Mouse (Mus musculus) myocyte (in vitro differentiated cells): ENCODE measurements at regions not wholly inside any gene's neighbourhood (a gene's known extent, or its start where the extent isn't known, plus 50 kb on each side); places are given as distances from the start of the nearest gene placed in this dataset.

ENCODE experiments used
- H3K27me3 ChIP-seq: one replicate; pipeline ENCODE4 v1.6.1; 2011; ENCODE audit not compliant: control insufficient read depth, insufficient read depth, insufficient read length
- H3K36me3 ChIP-seq: one replicate; pipeline ENCODE4 v1.6.1; 2011; ENCODE audit not compliant: control insufficient read depth, insufficient read depth
- H3K4me2 ChIP-seq: one replicate; pipeline ENCODE4 v1.6.1; 2011; ENCODE audit warnings: low read depth, control low read depth
- H3K4me3 ChIP-seq: one replicate; pipeline ENCODE4 v1.5.1; 2011; ENCODE audit warnings: mild to moderate bottlenecking, control low read depth, moderate library complexity
- H3K79me2 ChIP-seq: one replicate; pipeline ENCODE4 v1.6.1; 2011; ENCODE audit not compliant: control insufficient read depth, insufficient read depth
- H3ac ChIP-seq: one replicate; pipeline ENCODE4 v1.6.1; 2011; ENCODE audit not compliant: control insufficient read depth, insufficient read length
- CEBPB ChIP-seq: IDR thresholded peaks from 2 replicates; pipeline ENCODE4 v1.6.1; 2011; ENCODE audit warnings: mild to moderate bottlenecking, moderate library complexity; ENCODE audit not compliant: poor library complexity, insufficient read depth, severe bottlenecking
- E2F4 ChIP-seq: IDR thresholded peaks from one replicate; pipeline ENCODE4 v1.6.1; 2011; ENCODE audit warnings: mild to moderate bottlenecking, control low read depth, moderate library complexity; ENCODE audit not compliant: insufficient read depth
- MAX ChIP-seq: IDR thresholded peaks from one replicate; pipeline ENCODE4 v1.6.1; 2011; ENCODE audit warnings: low read depth, mild to moderate bottlenecking, control low read depth
- MYOD1 ChIP-seq, 3 experiments: IDR thresholded peaks; one replicate each; pipeline ENCODE4 v1.6.1; 2011; ENCODE audit warnings: control low read depth in 2 of 3, low read depth in 2 of 3, mild to moderate bottlenecking in 2 of 3, moderate library complexity in 1 of 3; ENCODE audit not compliant: insufficient read length in 2 of 3, control insufficient read depth in 1 of 3
- MYOG ChIP-seq, 3 experiments: IDR thresholded peaks; one replicate each; pipeline ENCODE4 v1.6.1; 2011; ENCODE audit warnings: control low read depth in 2 of 3, low read depth in 2 of 3, mild to moderate bottlenecking in 2 of 3; ENCODE audit not compliant: insufficient read length in 2 of 3, control insufficient read depth in 1 of 3, insufficient read depth in 1 of 3
- POLR2A ChIP-seq: IDR thresholded peaks from one replicate; pipeline ENCODE4 v1.6.1; 2011; ENCODE audit warnings: low read depth, mild to moderate bottlenecking, control low read depth, moderate library complexity; ENCODE audit not compliant: insufficient read length
- POLR2AphosphoS2 ChIP-seq: IDR thresholded peaks from one replicate; pipeline ENCODE4 v1.6.1; 2011; ENCODE audit warnings: low read depth, control low read depth; ENCODE audit not compliant: insufficient read length
- REST ChIP-seq: IDR thresholded peaks from one replicate; pipeline ENCODE4 v1.6.1; 2011; ENCODE audit warnings: mild to moderate bottlenecking, control low read depth, moderate library complexity; ENCODE audit not compliant: insufficient read depth, insufficient read length
- SRF ChIP-seq: IDR thresholded peaks from one replicate; pipeline ENCODE4 v1.6.1; 2011; ENCODE audit warnings: low read depth; ENCODE audit not compliant: control insufficient read depth, insufficient read length
- TCF12 ChIP-seq: IDR thresholded peaks from one replicate; pipeline ENCODE4 v1.6.1; 2011; ENCODE audit warnings: mild to moderate bottlenecking, control low read depth; ENCODE audit not compliant: poor library complexity, insufficient read depth, severe bottlenecking
- TCF3 ChIP-seq: IDR thresholded peaks from one replicate; pipeline ENCODE4 v1.6.1; 2011; ENCODE audit warnings: low read depth, control low read depth; ENCODE audit not compliant: insufficient read length
- USF1 ChIP-seq: IDR thresholded peaks from one replicate; pipeline ENCODE4 v1.6.1; 2011; ENCODE audit warnings: low read depth, mild to moderate bottlenecking, control low read depth, moderate library complexity

GRCm38 (mm10) chr14:105432670-105433069, 174.3 kb downstream of the Ndfip2 start:
- no peaks in the 10 kb centered on the region for H3K27me3 ChIP-seq
- H3K79me2 ChIP-seq: no peaks in the 10 kb centered on the region
- H3K4me2 ChIP-seq: no peak overlapping the region
- TF ChIP-seq REST: no peak
- TF ChIP-seq SRF: no peak
- no peak for TF ChIP-seq TCF3
- no peak for TF ChIP-seq CEBPB
- TF ChIP-seq POLR2A: no peak
- no peak for TF ChIP-seq E2F4
- no peak for TF ChIP-seq TCF12
- no peak for TF ChIP-seq MYOD1 (IDR thresholded peaks at IDR 0.05; ENCODE audit: control insufficient read depth in 1 of 3, insufficient read length in 2 of 3, low read depth in 2 of 3)
- no peak for TF ChIP-seq USF1
- TF ChIP-seq MAX: no peak
- H3K36me3 ChIP-seq: no peaks in the 10 kb centered on the region
- H3K4me3 ChIP-seq: no peak overlapping the region
- no peak overlapping the region for H3ac ChIP-seq

GRCm38 (mm10) chr14:105431584-105431983, 173.2 kb downstream of the Ndfip2 start:
- Histone ChIP-seq H3K4me2 (no peak overlapping the region), H3ac (no peak overlapping the region), H3K36me3 (no peaks in the 10 kb centered on the region), H3K79me2 (no peaks in the 10 kb centered on the region), H3K27me3 (no peaks in the 10 kb centered on the region), H3K4me3 (no peak overlapping the region)
- TF ChIP-seq POLR2AphosphoS2 (no peak), MAX (no peak), E2F4 (no peak), TCF12 (no peak), SRF (no peak), USF1 (no peak), MYOG (IDR thresholded peaks at IDR 0.05; ENCODE audit: control insufficient read depth in 1 of 3, insufficient read depth in 1 of 3, insufficient read length in 2 of 3, low read depth in 2 of 3) (no peak), MYOD1 (IDR thresholded peaks at IDR 0.05; ENCODE audit: control insufficient read depth in 1 of 3, insufficient read length in 2 of 3, low read depth in 2 of 3) (no peak), POLR2A (no peak), CEBPB (no peak)

GRCm38 (mm10) chr14:105429664-105430257, 171.4 kb downstream of the Ndfip2 start:
- TF ChIP-seq E2F4 (no peak), MYOG (IDR thresholded peaks at IDR 0.05; ENCODE audit: control insufficient read depth in 1 of 3, insufficient read depth in 1 of 3, insufficient read length in 2 of 3, low read depth in 2 of 3) (no peak), POLR2AphosphoS2 (no peak), MYOD1 (IDR thresholded peaks at IDR 0.05; ENCODE audit: control insufficient read depth in 1 of 3, insufficient read length in 2 of 3, low read depth in 2 of 3) (peak in 1 of 3 experiments; percentile 42), TCF3 (no peak)
- H3K27me3 ChIP-seq: no peaks in the 10 kb centered on the region
- no peak overlapping the region for H3K4me3 ChIP-seq
- H3K36me3 ChIP-seq: no peaks in the 10 kb centered on the region
- H3K79me2 ChIP-seq: no peaks in the 10 kb centered on the region
- no peak overlapping the region for H3ac ChIP-seq
- no peak overlapping the region for H3K4me2 ChIP-seq

GRCm38 (mm10) chr14:105427474-105427901, 169.1 kb downstream of the Ndfip2 start:
- H3K27me3 ChIP-seq: no peaks in the 10 kb centered on the region
- TF ChIP-seq MYOG (IDR thresholded peaks at IDR 0.05; ENCODE audit: control insufficient read depth in 1 of 3, insufficient read depth in 1 of 3, insufficient read length in 2 of 3, low read depth in 2 of 3) (no peak), MYOD1 (IDR thresholded peaks at IDR 0.05; ENCODE audit: control insufficient read depth in 1 of 3, insufficient read length in 2 of 3, low read depth in 2 of 3) (no peak)
- H3K4me3 ChIP-seq: no peak overlapping the region
- no peaks in the 10 kb centered on the region for H3K79me2 ChIP-seq
- no peak overlapping the region for H3K4me2 ChIP-seq
- no peaks in the 10 kb centered on the region for H3K36me3 ChIP-seq
- H3ac ChIP-seq: no peak overlapping the region

- TF ChIP-seq MYOD1 (IDR thresholded peaks at IDR 0.05; ENCODE audit: control insufficient read depth in 1 of 3, insufficient read length in 2 of 3, low read depth in 2 of 3): no peak
- TF ChIP-seq POLR2AphosphoS2: no peak
- no peak for TF ChIP-seq MYOG (IDR thresholded peaks at IDR 0.05; ENCODE audit: control insufficient read depth in 1 of 3, insufficient read depth in 1 of 3, insufficient read length in 2 of 3, low read depth in 2 of 3)
- TF ChIP-seq TCF12: no peak
- TF ChIP-seq USF1: no peak
- no peak for TF ChIP-seq SRF
- no peak for TF ChIP-seq E2F4
- no peak for TF ChIP-seq MAX
- no peak for TF ChIP-seq CEBPB
- no peak for TF ChIP-seq REST
- TF ChIP-seq TCF3: no peak
- TF ChIP-seq POLR2A: no peak
- Histone ChIP-seq H3K79me2 (no peaks in the 10 kb centered on the region), H3ac (no peak overlapping the region), H3K4me3 (no peak overlapping the region), H3K4me2 (no peak overlapping the region), H3K27me3 (no peaks in the 10 kb centered on the region), H3K36me3 (no peaks in the 10 kb centered on the region)
Measured at GRCm38 (mm10) chr14:105426597-105427334, 168.4 kb downstream of the Ndfip2 start.
